Mouse (Mus musculus): ENCODE data around the gene Pax3.

Pax3 gene

DNA sequence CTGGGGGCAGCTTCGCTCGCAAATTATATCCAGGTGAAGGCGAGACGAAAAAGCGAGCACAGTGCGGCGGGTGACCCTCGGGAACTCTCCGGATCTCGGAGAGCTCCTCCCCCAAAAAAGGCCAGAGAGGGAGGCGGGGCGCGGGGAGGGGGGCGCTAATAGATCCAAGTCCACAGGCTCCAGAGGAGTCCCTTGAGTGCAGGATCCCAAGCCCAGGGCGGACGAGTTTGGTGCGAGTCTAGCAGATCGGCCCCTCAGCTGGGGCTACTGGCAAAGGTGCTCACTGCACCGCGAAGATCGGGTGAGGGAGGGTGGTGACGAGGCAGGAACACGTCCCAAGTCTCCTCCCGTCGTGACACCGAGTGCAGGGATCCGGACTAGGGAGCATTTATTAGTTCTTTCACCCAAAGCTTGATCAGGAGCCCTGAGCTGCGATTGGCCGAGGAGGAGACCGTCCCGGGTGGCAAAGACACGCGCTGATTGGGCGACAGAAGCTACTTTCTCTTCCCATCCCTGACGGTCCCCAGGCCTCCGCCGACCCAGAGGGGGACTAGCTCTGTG lies at the start of gene Pax3:
Pax3 (minus strand) TSS at position 384 of the 561 bp plus-strand sequence.
- DNase-seq (ENCODE audit: low spot score), result no peak

DNA sequence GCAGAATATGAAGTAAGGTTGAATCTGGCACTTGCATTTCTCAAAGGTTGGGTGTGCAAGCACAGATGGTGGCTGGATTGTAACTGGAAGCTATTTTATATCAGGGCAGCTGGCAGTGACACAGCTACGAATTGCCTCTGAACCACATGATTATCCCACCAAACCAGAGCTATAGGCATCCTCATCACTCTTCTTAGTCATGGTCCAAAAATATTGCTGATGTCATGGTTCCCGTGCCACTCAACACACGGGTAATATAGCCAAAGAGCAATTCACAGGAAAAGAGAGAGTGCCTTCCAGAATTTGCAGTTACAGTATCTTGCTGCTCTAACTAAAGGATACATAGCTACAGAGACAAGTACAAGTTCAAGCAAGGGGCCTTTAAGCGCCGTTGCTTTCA lies 37.4 kb upstream of the Pax3 start:
- DNase-seq (ENCODE audit: low spot score), result no peak

DNA sequence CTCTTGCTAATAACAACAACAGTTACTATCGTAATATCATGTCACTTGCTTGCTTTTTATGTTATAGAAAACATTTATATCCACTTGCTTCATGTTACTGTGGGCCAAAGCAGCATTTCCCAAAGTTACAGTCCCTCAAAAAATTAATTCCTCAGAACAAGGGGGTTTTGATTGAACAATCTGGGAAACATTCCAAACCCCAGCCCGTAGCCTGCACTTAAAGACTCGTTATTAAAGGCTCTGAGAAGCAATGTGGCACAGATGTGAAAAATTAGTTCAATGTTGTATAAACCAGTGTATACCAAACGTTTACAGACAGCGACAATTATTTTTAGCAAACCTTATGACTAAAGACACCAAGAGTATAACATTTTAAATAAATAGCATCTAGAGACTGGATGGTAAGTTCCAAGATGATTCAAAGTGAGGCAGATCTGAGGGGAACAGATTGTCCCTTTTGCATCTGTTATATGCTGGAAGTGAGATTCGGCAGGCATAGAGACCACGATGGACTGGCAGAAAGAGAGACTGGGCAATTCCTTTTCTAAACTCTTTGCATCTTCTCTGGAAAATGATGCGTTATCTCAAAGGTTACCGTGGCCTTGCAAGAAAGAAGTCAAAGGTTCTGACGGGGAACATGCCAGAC lies 35.1 kb upstream of the Pax3 start:
- no peak for DNase-seq (ENCODE audit: low spot score)

DNA sequence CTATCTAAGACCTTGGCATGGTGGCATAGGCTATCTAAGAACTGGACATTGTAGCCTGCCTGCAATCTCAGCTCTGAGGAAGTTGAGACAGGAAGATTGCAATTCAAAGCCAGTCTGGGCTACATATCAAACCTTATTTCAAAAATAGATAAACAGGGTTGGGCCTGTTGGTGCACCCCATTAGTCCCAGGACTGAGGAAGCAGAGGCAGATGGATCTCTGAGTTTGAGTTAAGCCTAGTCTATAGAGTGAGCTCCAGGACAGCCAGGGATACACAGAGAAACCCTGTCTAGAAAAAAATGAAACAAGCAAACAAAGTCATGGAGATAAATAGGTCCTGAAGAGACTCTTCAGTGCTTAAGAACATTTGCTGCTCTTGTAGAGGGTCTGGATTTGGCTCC lies 32.9 kb upstream of the Pax3 start:
- no peak for DNase-seq (ENCODE audit: low spot score)

DNA sequence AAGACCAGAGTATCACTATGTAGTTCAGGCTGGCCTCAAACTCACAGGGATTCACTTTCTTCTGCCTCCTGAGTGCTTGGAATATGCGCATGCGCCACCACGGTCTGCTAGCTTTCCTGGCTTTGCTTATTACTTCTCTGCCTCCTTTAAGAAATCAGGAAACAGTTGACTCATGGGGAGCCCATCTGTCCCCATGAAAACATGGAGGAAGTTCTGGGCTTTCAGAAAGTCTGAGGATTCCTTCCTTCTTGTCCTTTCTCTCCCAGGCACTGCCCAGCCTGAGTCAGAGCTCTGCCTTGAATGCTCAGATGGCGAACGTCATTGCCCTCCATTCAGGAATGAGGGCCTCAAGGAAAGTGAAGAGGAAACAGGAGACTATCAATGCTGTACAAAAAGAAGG lies 31.8 kb upstream of the Pax3 start:
- DNase-seq (ENCODE audit: low spot score), result no peak

DNA sequence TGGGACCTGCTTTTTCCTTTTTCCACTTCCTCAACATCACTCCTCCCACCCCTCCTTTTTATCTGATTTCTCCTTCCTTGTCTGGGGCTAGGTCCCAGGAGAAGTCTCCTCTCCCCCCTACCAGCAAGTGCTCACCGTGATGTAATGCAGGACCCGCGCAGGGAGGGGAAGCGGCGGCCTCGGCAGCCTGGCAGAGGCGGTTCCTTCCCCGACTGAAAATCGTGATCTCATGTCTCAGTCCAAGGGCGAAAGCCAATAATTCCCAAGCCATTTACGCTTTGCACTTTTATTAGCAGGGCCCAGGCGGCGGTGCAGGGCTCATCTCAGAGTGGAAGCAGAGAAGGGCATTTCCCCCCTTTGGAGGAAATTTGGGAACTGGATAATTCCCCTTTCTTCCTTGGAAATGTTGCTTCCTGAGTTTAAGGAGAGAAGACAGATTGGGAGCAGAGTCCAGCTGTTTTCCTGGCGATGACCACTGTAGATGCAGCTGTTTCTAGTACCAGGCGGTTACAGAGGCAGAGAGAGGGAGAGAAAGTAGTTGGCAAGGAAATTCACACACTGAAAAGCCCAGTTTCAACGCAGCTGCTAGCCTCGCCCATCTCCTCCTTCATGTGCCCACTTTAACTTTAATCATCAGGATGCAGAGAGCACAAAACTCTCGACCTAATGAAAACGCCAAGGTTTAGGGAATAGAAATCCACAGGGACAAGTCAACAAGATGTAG lies 21.3 kb upstream of the Pax3 start:
- DNase-seq (ENCODE audit: low spot score), result no peak

DNA sequence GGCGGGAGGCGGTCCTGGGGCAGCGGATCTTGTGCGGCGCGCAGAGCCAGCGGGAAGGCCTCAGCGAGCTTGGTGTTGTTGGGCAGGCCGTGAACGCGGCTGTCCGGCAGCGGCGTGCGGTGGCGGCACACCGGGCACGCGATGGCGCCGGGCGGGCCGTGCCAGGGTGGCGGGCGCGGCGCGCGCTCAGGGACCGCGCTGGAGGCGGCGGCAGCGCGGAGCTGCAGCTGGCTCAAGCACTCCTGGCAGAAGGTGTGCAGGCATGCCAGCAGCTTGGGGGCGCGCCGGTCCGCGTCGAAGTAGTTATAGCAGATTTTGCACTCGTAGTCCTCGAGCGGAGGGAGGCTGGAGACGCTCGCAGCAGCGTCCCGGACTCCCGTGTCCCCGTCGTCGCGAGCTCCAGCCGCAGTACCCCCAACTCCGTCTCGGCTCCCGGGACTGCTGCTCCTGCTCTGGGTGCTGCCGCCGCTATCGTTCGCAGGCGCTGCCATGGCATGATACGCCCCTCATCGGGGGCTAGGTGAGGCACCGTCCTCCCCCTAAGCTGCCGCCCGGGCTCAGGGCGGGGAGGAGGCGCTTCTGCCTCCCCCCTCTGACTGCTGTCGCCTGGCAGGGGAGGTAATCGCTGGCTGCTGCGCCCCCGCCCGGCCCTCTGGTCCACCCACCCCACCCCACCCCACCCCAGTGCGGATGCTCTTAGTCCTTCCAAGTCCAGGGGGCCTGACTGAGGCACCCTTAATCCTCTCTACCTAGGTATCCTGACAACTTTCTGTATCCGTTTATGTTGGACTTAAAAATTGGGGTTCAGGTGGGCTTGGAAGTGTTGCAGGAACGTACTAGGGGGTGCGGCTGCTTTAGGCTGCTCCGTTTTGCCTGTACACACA lies 20.5 kb upstream of the Pax3 start:
- DNase-seq (ENCODE audit: low spot score), result no peak

DNA sequence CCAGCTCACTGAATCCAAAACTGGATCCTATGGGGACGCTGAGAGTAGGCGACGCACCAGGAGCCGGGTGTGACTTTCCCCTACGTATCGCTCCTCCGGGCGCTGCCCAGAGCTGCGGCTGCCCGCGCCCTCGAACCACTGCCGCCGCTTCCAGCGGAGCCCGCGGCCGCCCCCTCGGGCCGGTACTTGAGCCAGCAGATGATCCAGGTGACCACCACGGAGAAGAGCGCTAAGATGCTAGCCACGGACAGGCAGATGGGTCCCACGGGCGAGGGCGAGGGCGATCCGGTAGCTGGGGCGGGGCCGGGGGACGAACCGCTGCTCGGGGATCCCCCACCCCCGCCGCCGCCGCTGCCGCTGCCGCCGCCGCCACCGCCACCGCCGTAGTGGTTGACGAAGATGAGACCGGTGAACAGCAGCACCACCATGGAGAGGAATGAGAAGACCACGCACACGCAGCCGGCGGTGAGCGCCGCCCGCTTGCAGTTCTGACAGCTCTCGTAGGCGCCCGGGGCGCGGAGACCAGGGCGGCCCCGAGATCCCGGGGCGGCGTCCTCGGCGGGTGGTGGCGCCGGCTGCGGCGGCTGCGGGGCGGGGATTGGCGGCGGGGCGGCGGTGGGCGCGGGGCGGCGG lies 19.7 kb upstream of the Pax3 start:
- no peak for DNase-seq (ENCODE audit: low spot score)

DNA sequence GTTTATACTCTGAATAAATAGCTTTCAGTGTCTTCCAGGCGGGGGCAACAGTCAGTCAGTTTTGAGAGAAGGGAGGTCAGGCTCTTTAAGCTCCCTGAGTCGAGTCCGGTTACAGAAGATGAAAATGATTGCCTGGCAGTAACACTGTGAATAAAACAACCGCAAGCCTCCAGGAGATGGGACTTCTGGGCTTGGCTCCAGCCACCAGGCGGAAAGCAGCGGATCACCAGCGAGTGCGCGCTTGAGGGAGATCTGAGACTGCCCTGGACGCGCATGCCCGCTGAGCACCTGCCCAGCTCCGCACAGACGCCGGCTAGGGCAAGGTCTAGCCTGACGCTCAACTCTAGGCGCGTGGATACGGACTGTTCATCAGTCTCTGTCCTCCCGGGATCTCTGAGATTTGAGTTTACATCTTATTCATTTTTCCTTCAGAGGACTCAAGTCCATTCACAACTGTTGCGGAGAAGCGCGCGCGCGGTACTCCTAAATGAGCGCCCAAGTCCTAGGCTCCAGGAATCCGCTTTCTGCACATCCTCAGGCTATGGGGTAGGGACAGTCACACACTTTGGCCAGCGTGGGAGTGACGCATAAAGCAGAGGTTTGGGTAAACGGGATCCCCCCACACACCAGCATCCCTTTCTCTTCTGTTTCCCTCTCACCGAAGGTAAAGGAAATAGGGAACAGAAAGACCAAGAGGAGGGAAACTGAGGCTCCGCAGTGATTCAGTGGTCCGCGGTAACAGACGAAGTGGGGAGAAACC lies 19.0 kb upstream of the Pax3 start:
- no peak for DNase-seq (ENCODE audit: low spot score)

DNA sequence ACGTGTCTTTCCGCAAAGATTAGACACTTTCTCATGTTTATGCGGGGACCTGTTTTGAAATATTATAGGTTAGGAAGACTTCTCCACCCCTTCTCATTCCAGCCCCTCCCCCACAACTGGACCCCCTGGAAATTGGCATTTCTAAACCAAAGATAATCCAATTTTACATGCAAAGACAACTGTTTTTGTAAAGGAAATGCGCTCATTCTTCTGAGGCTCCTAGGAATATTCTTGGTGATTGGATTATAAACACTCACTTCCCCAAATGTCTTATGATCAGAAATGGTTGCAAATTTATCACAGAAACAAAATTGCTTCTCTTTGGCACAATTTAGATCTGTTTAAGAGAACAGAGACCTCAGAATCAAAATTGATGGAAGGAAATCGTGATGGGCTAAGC lies 14.1 kb upstream of the Pax3 start:
- DNase-seq (ENCODE audit: low spot score), result no peak

DNA sequence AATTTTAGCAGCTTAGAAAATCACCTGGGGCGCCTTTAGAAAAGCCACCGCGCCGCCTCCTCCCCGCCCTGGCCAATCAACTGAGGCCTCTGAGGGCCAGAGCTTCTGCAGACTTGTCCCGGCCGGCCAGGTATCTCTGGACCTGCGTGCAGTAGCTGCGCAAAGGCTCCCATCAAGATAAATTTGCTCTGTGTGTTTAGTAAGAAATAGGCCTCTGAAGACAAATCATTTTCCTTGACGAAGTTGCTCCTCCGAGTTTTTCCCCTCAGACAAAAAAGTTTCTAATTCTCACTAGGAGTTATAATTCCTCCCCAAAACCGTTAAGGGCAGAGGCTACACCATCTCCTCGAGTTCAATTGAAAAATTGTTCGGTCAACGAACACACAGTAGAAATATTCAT lies 13.6 kb upstream of the Pax3 start:
- DNase-seq (ENCODE audit: low spot score), result no peak

DNA sequence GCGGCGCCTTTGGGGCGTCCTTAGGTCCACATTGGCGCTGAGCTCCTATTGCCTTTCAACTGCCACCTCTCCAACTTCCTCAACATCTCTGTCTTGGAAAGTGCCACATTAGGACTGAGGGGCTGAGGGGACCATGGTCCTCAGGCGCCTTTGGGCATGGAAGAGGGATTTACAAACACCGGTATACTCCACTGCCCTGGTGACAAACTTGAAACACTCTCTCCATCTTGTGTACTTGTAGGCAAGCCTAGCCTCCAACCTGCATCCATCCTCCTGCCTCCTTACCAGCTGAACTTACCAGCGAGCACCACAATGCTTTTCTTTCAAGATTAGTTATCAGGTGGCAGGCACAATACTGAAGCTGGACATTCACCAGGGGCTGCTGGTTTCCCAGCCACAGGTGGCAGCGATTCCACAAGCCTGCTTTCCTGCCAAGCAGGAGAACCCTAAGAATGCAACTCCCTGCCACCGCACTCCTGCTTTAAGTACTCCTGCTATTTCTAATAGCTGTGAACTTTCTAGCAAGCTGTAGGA lies 11.4 kb upstream of the Pax3 start:
- no peak for DNase-seq (ENCODE audit: low spot score)

DNA sequence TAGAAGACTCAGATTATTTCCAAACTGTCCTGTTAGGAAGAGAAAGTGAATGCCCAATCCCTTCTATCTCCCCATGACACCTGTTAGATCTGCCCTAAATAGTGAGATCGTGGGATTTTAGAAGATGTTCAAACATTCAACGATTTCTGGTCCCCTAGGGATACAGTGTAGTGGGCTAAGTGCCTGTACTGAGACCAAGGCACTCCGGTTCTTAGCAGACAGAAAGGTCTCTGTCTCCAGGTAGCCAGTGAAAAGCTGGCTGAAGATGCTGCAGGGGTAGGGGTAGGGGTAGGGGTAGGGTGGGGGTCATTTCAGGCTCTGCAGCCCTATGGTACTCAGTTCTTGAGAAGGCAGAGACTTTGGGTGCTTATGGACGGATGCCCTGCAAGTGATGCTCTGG lies 7.4 kb upstream of the Pax3 start:
- DNase-seq (ENCODE audit: low spot score), result no peak

DNA sequence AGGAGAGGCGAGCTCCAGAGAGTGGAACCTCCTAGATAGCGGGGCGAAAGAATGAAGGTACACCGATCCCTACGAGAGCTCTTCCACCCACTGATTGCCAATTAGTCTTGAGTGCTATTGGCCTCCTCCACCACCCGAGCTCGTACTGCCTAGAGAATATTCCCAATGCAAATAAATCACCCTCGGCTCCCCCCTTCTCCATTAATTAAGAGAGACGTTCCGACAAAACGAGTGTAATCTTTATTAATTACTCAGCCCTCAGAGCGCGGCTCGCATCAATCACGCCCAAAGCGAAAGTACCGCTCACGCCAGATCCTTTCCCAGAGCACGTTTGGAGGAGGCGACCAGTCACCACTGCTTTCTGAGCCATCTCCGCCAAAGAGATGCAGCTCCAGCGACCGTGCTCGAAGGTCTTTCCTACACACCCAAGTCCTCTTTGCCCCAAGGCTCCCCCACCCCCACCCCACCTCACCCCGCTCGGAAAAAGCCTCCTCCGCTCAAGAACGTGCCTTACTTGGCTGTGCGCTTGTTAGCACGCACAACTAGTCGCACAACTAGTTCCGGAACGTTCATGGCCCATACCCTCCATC lies 6.8 kb upstream of the Pax3 start:
- no peak for DNase-seq (ENCODE audit: low spot score)

DNA sequence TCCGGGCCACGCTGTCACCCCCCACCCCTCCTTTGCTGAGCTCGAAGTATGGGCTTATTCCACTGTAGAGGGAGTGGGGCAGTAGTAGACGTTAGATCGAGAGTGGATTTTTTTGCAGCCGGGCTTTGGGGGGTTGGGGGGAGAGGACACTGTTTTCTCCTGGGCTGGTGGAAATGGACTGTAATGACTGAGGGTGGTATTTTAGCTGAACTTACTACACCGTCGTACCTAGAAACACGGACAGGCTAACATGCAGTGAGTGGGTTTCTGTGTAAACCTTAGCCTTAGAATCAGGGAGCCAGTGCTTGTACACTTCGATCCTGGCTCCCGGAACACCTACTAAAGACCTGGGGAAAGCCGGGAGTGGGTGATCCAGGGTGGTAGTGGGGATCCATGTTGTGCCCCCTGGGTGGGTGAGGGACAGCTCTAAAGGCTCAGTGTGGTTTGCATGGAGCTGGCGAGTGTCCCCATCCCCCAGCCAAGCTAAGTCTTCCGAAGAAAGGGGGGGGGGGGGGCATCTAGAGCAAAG lies 6.2 kb upstream of the Pax3 start:
- no peak for DNase-seq (ENCODE audit: low spot score)

DNA sequence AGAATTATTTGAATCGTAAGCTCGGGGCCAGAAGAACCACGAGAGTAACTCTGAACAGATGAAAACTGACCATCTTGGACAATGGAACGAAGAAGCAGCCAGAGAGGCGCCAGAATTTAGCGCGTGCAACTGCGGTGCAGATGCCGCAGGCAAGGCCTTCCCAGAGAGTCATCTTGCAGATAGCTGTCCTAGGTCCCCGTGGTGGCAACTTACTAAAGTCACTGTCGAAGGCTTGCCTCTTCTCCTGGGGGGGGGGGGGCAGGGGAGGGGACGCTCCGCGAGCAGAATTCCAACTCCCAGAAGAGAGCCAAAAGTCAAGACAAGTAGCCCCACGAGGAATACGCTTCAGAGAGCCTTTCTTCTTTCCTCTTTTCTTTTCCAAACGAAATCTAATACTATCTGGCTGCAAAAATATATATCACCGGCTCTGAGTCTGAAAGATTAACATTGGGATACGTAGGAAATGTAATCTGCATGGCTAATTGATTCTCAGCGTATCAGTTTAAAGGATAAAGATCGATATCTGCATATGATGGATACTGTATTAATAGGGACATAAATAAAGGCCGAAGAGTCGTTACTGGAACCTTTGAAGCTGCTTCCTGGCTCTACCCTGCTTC lies 5.6 kb upstream of the Pax3 start:
- no peak for DNase-seq (ENCODE audit: low spot score)

DNA sequence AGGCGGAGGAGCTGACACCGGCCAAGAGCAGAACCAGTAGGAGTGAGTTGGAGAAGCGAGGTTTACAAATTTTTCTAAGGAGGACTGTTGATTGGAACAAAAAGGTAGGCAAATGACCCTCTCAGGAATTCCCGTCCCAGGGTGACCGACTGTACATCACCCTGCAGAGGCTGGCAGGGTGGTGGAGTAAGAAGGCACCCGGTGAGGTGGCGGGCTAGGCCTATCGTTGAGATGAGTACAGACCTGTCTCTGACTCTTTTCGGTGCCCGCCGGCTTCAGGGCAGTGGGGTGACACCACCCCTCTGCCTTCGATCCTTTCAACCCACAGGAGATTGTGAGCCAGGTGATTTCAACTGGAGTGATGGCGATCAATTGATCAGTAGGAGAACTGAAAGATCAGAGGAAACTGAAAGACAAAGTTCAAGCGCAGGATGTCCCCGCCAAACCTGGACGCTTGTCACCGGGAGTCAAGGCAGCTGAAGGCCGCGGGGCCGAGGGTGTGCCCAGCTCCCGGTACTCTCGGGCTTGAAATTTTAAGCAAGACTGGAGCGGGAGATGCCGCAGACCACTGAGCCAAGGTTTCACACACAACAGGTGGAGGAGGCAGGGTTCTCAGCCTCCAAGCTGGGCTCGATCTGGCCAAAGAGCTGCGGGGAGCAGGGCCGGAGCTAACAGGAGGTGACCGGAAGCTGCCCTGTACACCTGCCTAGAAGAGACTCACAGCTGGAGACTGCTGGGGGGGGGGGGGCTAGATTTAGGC lies 4.5 kb upstream of the Pax3 start:
- DNase-seq (ENCODE audit: low spot score), result no peak

DNA sequence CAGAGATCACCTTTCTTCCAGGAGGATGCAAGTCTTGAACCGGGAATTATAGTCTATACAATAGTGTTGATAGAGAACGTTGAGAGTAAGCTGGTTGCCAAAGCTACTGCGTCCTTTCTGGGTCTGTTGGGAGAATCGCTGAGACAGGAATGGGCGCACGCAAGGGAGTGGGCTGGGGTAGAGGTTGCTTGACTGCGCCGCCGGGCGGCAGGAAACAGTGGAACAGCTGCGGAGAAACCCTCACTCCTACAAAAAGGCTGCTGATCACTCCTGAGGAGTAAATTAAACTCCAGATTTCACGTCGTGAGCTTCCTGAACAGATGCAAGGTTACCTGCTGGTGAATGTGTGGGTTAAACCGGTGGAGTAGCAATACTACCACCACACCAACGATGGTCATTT lies 3.3 kb upstream of the Pax3 start:
- DNase-seq (ENCODE audit: low spot score), result no peak

DNA sequence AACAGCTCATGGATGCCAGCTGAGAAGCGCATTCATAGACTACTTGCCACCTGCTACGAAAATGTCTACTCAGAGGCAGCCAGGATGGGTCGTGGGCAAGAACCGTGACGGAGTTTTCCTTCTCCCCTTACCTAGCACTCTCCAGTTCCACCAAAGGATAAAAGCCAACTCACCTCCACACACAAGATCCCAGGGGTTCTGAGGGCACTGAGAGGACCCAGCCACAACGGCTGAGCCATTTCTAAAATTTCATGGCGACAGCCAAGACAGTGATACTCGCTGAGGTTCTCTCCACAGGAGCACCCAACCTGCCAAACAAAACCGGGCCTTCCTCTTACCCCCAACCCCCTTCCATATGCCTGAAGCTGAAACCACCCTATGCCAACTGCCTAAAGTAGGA lies 2.3 kb upstream of the Pax3 start:
- DNase-seq (ENCODE audit: low spot score), result no peak
